Mouse (Mus musculus): ENCODE measurements at regions not wholly inside any gene's neighbourhood (a gene's known extent, or its start where the extent isn't known, plus 50 kb on each side); places are given as distances from the start of the nearest gene placed in this dataset.

- WGBS: 69% methylated on average over 13 of the region's 13 CpGs
- peak overlapping the region; percentile 42; the same call in 1 of the 2 replicates for H3K27ac ChIP-seq (ENCODE audit: insufficient read depth, low read length)
- H3K4me3 ChIP-seq (ENCODE audit: extremely low read depth, insufficient read depth, insufficient read length): no peak overlapping the region
- no peaks in the 10 kb centered on the region for H3K27me3 ChIP-seq (ENCODE audit: control insufficient read depth, insufficient read depth, low read length)
- no peaks in the 10 kb centered on the region for H3K36me3 ChIP-seq (ENCODE audit: control insufficient read depth, insufficient read depth, low read length)
- H3K4me1 ChIP-seq (ENCODE audit: control insufficient read depth, insufficient read depth, insufficient read length): no peaks in the 10 kb centered on the region
- TF ChIP-seq POLR2A (IDR thresholded peaks at IDR 0.05; ENCODE audit: low read depth, low read length) (no peak), CTCF (IDR thresholded peaks at IDR 0.05; ENCODE audit: extremely low read depth, insufficient read depth, insufficient read length, insufficient replicate concordance) (no peak)
- no peak for DNase-seq (ENCODE audit: low read depth in 1 of 2, low spot score in 2 of 2)
Measured at GRCm38 (mm10) chr9:122064937-122065673, 52.0 kb upstream of the Snrk start.

- H3K4me3 ChIP-seq (ENCODE audit: extremely low read depth, insufficient read depth, insufficient read length): no peak overlapping the region
- DNase-seq (ENCODE audit: low read depth in 1 of 2, low spot score in 2 of 2): no peak
- no peak overlapping the region for H3K27ac ChIP-seq (ENCODE audit: insufficient read depth, low read length)
- 79% methylated on average over 5 of the region's 5 CpGs for WGBS
- no peaks in the 10 kb centered on the region for H3K4me1 ChIP-seq (ENCODE audit: control insufficient read depth, insufficient read depth, insufficient read length)
- no peak for TF ChIP-seq CTCF (IDR thresholded peaks at IDR 0.05; ENCODE audit: extremely low read depth, insufficient read depth, insufficient read length, insufficient replicate concordance)
- TF ChIP-seq POLR2A (IDR thresholded peaks at IDR 0.05; ENCODE audit: low read depth, low read length): no peak
- H3K36me3 ChIP-seq (ENCODE audit: control insufficient read depth, insufficient read depth, low read length): no peaks in the 10 kb centered on the region
- no peaks in the 10 kb centered on the region for H3K27me3 ChIP-seq (ENCODE audit: control insufficient read depth, insufficient read depth, low read length)
Measured at GRCm38 (mm10) chr9:122055820-122056550, 59.1 kb upstream of the Pomgnt2 start.

GRCm38 (mm10) chr9:122051716-122052115 lies 54.8 kb upstream of the Pomgnt2 start:
- WGBS: 81% methylated on average over 7 of the region's 7 CpGs
- no peaks in the 10 kb centered on the region for H3K4me1 ChIP-seq (ENCODE audit: control insufficient read depth, insufficient read depth, insufficient read length)
- no peak overlapping the region for H3K27ac ChIP-seq (ENCODE audit: insufficient read depth, low read length)
- no peak for TF ChIP-seq CTCF (IDR thresholded peaks at IDR 0.05; ENCODE audit: extremely low read depth, insufficient read depth, insufficient read length, insufficient replicate concordance)
- no peak for TF ChIP-seq POLR2A (IDR thresholded peaks at IDR 0.05; ENCODE audit: low read depth, low read length)
- no peaks in the 10 kb centered on the region for H3K36me3 ChIP-seq (ENCODE audit: control insufficient read depth, insufficient read depth, low read length)
- no peak for DNase-seq (ENCODE audit: low read depth in 1 of 2, low spot score in 2 of 2)
- no peaks in the 10 kb centered on the region for H3K27me3 ChIP-seq (ENCODE audit: control insufficient read depth, insufficient read depth, low read length)
- no peak overlapping the region for H3K4me3 ChIP-seq (ENCODE audit: extremely low read depth, insufficient read depth, insufficient read length)

- TF ChIP-seq CTCF (IDR thresholded peaks at IDR 0.05; ENCODE audit: extremely low read depth, insufficient read depth, insufficient read length, insufficient replicate concordance): no peak
- no peak for TF ChIP-seq POLR2A (IDR thresholded peaks at IDR 0.05; ENCODE audit: low read depth, low read length)
- Histone ChIP-seq H3K4me3 (ENCODE audit: extremely low read depth, insufficient read depth, insufficient read length) (no peak overlapping the region), H3K36me3 (ENCODE audit: control insufficient read depth, insufficient read depth, low read length) (no peaks in the 10 kb centered on the region), H3K27me3 (ENCODE audit: control insufficient read depth, insufficient read depth, low read length) (no peaks in the 10 kb centered on the region), H3K4me1 (ENCODE audit: control insufficient read depth, insufficient read depth, insufficient read length) (no peaks in the 10 kb centered on the region), H3K27ac (ENCODE audit: insufficient read depth, low read length) (no peak overlapping the region)
- WGBS: 27% methylated on average over 6 of the region's 6 CpGs
- DNase-seq (ENCODE audit: low read depth in 1 of 2, low spot score in 2 of 2): no peak
Measured at GRCm38 (mm10) chr9:122051096-122051495, 54.2 kb upstream of the Pomgnt2 start.

- H3K36me3 ChIP-seq (ENCODE audit: control insufficient read depth, insufficient read depth, low read length): no peaks in the 10 kb centered on the region
- H3K27ac ChIP-seq (ENCODE audit: insufficient read depth, low read length): no peak overlapping the region
- WGBS: 39% methylated on average over 5 of the region's 5 CpGs
- no peaks in the 10 kb centered on the region for H3K4me1 ChIP-seq (ENCODE audit: control insufficient read depth, insufficient read depth, insufficient read length)
- H3K27me3 ChIP-seq (ENCODE audit: control insufficient read depth, insufficient read depth, low read length): no peaks in the 10 kb centered on the region
- TF ChIP-seq CTCF (IDR thresholded peaks at IDR 0.05; ENCODE audit: extremely low read depth, insufficient read depth, insufficient read length, insufficient replicate concordance) (no peak), POLR2A (IDR thresholded peaks at IDR 0.05; ENCODE audit: low read depth, low read length) (no peak)
- no peak overlapping the region for H3K4me3 ChIP-seq (ENCODE audit: extremely low read depth, insufficient read depth, insufficient read length)
- DNase-seq (ENCODE audit: low read depth in 1 of 2, low spot score in 2 of 2): no peak
Measured at GRCm38 (mm10) chr9:122048999-122049398, 52.1 kb upstream of the Pomgnt2 start.

GRCm38 (mm10) chr9:122047962-122048625 lies 51.2 kb upstream of the Pomgnt2 start:
- Histone ChIP-seq H3K27ac (ENCODE audit: insufficient read depth, low read length) (no peak overlapping the region), H3K4me1 (ENCODE audit: control insufficient read depth, insufficient read depth, insufficient read length) (no peaks in the 10 kb centered on the region), H3K36me3 (ENCODE audit: control insufficient read depth, insufficient read depth, low read length) (no peaks in the 10 kb centered on the region), H3K27me3 (ENCODE audit: control insufficient read depth, insufficient read depth, low read length) (no peaks in the 10 kb centered on the region), H3K4me3 (ENCODE audit: extremely low read depth, insufficient read depth, insufficient read length) (no peak overlapping the region)
- DNase-seq (ENCODE audit: low read depth in 1 of 2, low spot score in 2 of 2): no peak
- WGBS: 87% methylated on average over 8 of the region's 8 CpGs
- TF ChIP-seq POLR2A (IDR thresholded peaks at IDR 0.05; ENCODE audit: low read depth, low read length): no peak
- TF ChIP-seq CTCF (IDR thresholded peaks at IDR 0.05; ENCODE audit: extremely low read depth, insufficient read depth, insufficient read length, insufficient replicate concordance): no peak
